Mouse (Mus musculus) adrenal gland, postnatal 25 days (tissue): ENCODE measurements at regions not wholly inside any gene's neighbourhood (a gene's known extent, or its start where the extent isn't known, plus 50 kb on each side); places are given as distances from the start of the nearest gene placed in this dataset.
A peak's percentile ranks its signal among the peaks of the same experiment; 100 is the strongest.

Experiments used
- DNase-seq: peaks from one replicate; pipeline ENCODE4 v3.0.0; 2021; ENCODE audit warnings: mixed read lengths

GRCm38 (mm10) chr1:165086131-165086530 lies 74.4 kb downstream of the Tbx19 start:
- DNase-seq = no peak

GRCm38 (mm10) chr1:165084753-165085152 lies 75.8 kb downstream of the Tbx19 start:
- DNase-seq = no peak

DNA sequence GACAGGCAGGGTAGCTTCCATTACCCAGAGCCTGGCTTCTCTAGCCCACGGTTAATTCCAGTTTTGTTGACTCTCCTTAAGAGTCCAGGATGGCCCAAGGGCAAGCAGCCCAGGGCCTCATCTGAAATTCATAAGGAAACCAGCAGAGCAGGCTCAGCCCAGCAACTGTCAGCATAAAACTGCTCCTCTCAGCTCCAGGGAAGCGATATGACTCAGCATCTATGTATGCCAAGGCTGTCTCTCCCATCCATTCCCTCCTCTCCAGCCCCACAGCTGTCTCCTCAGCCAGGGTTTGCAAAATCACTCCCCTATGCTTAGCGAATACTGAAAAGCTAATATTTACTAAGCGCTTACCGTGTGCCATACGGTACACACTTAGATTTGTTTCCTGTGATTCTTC lies 76.4 kb downstream of the Tbx19 start:
- peak; percentile 29 for DNase-seq

GRCm38 (mm10) chr1:165080351-165080750 lies 80.2 kb downstream of the Tbx19 start:
- DNase-seq = no peak

GRCm38 (mm10) chr1:165077313-165077712 lies 83.3 kb downstream of the Tbx19 start:
- DNase-seq = no peak

GRCm38 (mm10) chr1:165075301-165076082 lies 85.1 kb downstream of the Tbx19 start:
- peak; percentile 62 for DNase-seq

- no peak for DNase-seq
Observed at GRCm38 (mm10) chr1:165071831-165072491, 88.6 kb downstream of the Tbx19 start.

DNA sequence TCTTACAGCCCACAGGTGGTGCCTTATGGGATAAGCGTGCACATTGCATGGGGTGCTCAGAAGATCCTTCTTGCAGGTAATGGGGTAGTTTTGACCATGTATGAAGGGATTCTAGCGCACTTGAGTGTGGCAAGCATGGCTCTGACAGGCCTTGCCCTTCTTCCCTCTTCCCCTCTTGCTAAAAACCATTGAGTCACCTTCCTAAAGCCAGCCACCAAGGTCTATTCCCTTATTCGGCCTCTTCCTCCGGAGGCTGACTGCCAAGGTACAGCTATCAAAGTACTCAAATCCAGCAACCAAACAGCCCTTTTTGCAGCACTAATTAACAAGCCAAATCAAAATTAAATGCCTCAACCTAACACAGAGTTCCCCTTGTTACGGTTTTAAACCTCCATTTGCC lies 95.6 kb downstream of the Tbx19 start:
- DNase-seq = no peak

DNA sequence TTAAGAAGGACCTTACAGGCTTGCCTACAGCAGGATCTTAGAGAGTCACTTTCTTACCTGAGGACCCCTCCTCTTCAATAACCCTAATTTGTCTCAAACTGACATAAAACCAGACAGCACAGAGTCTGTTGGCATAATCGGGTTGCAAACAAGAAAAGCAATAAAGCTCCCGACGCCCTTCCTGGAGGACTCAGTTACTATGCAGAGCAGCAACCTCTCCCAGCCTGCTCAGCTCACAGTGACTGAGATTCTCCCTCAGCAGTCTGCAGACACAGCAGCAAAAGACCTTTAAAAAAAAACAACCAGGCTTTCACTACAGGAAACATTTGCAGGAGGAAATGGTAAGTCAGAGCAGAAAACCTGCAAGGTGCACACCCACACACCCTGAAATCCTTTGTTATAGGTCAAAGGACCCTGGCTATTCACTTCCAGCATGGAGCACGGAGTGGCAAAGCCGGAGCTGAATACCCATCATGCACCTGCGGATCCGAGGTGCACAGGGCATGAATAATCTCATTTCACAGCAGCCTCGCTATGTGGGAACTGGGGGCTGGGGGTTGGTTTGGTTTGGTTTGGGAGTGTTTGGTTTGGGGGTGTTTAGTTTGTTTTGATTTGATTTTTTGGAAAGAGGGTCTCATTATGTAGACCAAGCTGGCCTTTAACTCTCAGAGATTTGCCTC lies 97.6 kb downstream of the Tbx19 start:
- DNase-seq = no peak

DNA sequence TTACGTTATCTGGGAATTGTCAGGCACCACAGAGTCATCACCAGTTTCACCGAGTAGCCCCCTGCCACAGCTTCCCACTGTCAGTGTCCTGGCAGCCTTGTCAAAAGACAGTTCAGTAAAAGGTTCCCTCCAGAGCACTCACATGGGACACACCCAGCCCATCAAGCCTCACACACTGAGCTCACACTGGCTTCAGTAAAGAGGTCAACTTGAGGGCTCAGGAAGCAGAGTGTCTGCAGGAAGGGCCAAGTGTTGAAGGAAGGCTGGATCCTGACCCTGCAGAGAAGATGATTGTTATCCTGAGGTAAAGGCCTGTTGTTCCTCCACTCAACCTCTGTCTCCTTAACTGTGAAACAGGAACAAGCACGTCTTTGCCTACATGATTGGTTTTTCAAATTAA lies 99.2 kb downstream of the Tbx19 start:
- DNase-seq = no peak

GRCm38 (mm10) chr1:165054245-165054644 lies 106.3 kb downstream of the Tbx19 start:
- no peak for DNase-seq

- no peak for DNase-seq
Observed at GRCm38 (mm10) chr1:165051294-165051693, 109.3 kb downstream of the Tbx19 start.

GRCm38 (mm10) chr1:165050176-165050575 lies 110.4 kb downstream of the Tbx19 start:
- no peak for DNase-seq

- peak; percentile 64 for DNase-seq
Observed at GRCm38 (mm10) chr1:165046637-165047036, 111.3 kb upstream of the Xcl1 start.

DNA sequence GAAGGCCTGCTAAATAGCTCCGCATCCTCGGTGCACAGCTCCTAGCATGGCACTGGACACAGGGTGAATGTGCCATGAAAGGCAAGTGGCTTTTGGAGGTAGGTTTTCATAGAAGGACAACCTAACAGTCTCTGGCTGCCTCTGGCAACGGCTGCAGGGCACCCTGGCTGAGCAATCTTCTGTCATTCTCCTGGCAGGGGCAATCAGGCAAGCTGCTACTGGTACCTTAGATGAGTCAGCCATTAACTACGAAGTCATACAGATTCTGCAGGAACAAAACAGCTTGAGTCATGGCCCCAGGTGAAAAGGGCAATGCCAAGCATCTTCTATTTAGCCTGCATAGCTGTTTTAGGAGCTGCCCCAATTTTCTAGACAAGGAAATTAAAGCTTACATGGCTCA lies 110.7 kb upstream of the Xcl1 start:
- DNase-seq = peak; percentile 26

DNA sequence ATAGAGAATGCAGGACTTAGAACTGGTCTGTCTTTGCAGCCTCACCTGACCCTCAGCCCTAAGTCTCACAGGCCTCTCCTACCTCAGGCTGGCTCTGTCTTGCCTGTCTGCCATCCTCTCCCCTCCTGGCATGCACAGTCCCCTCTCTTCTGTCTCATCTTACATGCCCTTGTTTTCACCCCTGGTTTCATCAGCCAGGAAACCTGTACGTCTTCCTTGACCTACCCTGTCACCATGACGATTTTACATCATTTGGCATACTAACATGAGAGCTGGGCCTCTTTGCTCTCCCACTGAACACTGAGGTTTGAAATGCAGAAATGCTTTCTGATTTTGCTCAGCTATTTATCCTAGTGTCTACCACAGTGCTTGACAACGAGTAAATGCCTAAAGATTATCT lies 108.0 kb upstream of the Xcl1 start:
- no peak for DNase-seq

- DNase-seq = no peak
Observed at GRCm38 (mm10) chr1:165042105-165042504, 106.8 kb upstream of the Xcl1 start.

DNA sequence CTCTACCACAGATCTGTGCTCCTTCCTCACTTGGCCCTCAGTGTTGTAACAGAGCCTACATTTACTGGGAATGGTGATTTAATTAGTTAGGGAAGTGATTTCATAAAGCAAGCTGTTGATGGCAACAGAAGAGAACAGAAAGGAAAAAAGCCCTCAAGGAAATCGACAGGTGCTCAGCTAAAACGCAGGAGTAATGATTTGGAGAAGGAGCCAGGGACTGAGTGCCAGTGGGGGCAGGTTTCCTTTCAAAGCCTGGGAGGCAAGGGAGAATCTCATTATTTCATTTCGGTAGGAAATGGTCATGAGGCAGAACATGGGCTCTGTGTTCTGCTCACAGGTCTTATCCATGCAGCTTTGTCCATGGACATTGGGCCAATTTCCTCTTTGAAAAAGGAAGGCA lies 101.3 kb upstream of the Xcl1 start:
- no peak for DNase-seq

GRCm38 (mm10) chr1:165035618-165036017 lies 100.3 kb upstream of the Xcl1 start:
- DNase-seq = peak; percentile 18

DNA sequence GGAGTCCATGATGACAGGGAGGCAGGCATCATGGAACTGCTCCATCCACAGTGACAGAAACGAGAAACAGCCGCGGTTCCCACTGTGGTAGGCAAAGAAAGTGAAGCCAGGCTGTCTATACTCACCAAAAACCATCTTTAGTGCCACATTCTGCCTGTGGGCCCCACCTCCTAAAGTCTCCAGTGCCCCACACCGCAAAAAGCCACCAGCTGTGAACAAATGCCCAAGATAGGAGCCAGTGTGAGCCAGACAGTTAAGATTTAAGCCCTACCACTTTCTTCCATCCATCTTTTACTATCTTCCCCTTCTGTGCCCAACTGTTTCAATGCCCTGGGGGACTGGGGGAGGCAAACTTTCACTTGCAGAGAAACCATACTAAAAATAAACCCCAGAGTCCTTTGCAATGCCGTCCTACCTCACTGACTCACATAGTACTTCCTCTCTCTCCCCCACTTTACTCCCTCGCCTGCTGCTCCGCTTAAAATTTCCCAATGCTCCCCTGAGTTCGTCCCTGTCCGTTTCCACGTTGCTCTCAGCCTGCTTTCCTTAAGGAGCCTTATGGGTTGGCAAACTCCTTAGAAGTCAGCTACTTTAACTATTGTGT lies 85.7 kb upstream of the Xcl1 start:
- DNase-seq = no peak

GRCm38 (mm10) chr1:165018692-165019309 lies 83.5 kb upstream of the Xcl1 start:
- no peak for DNase-seq

DNA sequence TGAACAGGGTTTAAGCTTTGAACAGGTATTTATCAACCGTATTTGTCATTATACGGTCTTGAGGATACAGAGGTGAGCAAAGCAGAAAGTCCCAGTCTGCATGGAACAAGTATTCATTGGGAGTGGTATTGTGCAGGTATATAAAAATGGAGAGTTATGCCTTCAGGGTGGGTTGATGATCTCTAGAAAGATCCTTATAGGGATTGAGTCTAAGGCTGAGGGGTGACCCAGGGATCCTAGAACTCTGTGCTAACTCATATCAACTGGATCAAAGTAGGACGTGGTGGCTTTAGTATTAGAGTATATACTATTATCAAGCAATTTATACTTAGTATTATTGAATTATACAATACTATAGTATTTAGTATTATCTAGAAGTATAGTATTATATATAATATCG lies 82.9 kb upstream of the Xcl1 start:
- no peak for DNase-seq

GRCm38 (mm10) chr1:165017793-165018192 lies 82.5 kb upstream of the Xcl1 start:
- no peak for DNase-seq
